Mouse (Mus musculus) forebrain, embryonic 16.5 days (tissue): Measurements from ENCODE around the gene Mad1l1. TPM values are rescaled to one million over a fixed set of nuclear protein-coding genes. Genes with fewer than 3 reads are reported as not detected.

Experiments
- ATAC-seq: fragments of 200-750 bp; cut with Nextera tagmentation; 2 replicates; pipeline ENCODE4 v1.8.0; 2017; ENCODE audit warnings: mild to moderate bottlenecking, moderate library complexity
- H3K27ac ChIP-seq: fragments of 300-500 bp; sonication (generic); 2 replicates; pipeline ENCODE4 v1.5.1; 2014; ENCODE audit warnings: low read length, control low read depth
- H3K27me3 ChIP-seq: fragments of 300-500 bp; sonication (generic); replicated peaks from 2 replicates; pipeline ENCODE4 v1.6.1; 2014; ENCODE audit warnings: low read length; ENCODE audit not compliant: control insufficient read depth, insufficient read depth
- H3K36me3 ChIP-seq: fragments of 300-500 bp; sonication (generic); 2 replicates; pipeline ENCODE4 v1.6.1; 2014; ENCODE audit not compliant: control insufficient read depth, insufficient read depth
- H3K4me1 ChIP-seq: fragments of 300-500 bp; sonication (generic); replicated peaks from 2 replicates; pipeline ENCODE4 v1.6.1; 2014; ENCODE audit warnings: low read length; ENCODE audit not compliant: control insufficient read depth, insufficient read depth
- H3K4me2 ChIP-seq: fragments of 300-500 bp; sonication (generic); 2 replicates; pipeline ENCODE4 v1.6.1; 2014; ENCODE audit warnings: mild to moderate bottlenecking, low read length, control low read depth
- H3K4me3 ChIP-seq: fragments of 300-500 bp; sonication (generic); replicated peaks from 2 replicates; pipeline ENCODE4 v1.5.1; 2014; ENCODE audit warnings: mild to moderate bottlenecking, low read length, control low read depth
- H3K9ac ChIP-seq: fragments of 300-500 bp; sonication (generic); replicated peaks from 2 replicates; pipeline ENCODE4 v1.6.1; 2014; ENCODE audit warnings: low read depth, low read length, control low read depth
- H3K9me3 ChIP-seq: fragments of 300-500 bp; sonication (generic); 2 replicates; pipeline ENCODE4 v1.6.1; 2016; ENCODE audit warnings: low read length; ENCODE audit not compliant: control insufficient read depth
- WGBS: fragments of 180-500 bp; shearing (Covaris S2); extraction: QIAGEN DNeasy Blood & Tissue Kit; methylation state at CpG from one replicate; pipeline ENCODE4 v1.1.7; 2014; 5-methylcytosine and 5-hydroxymethylcytosine counted together
- polyA plus RNA-seq: library from polyadenylated mRNA; unstranded; fragments of >200 nt; fragmentation: Nextera tagmentation; extraction: Ambion mirVana; gene quantifications from 2 replicates; pipeline ENCODE4 v1.2.1, GENCODE M21; 2015

Gene Mad1l1
- polyA plus RNA-seq, 1 experiment from 2014 or later: 33.4 TPM

DNA sequence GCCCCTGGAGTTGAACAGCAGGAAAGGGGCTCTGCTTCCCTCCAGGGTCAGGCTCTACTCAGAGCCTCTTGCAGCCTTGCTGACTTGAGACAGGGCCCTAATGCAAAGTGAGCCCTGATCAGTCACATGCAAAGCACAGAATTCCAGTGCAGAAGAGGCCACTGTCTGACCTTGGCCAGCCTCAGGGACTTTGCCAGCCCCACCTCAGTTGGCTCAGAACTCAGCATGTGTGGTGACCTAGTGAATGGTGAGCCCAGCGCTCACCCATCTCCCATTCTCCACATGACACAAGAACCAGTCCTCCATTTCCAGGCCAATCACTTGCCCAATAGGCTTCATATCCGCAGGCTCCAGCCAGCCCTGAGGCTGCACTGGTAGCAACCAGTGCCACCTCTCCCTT, 296.1 kb downstream of the Mad1l1 start:
- no peak overlapping the region for H3K4me3 ChIP-seq
- H3K27me3 ChIP-seq: no peaks in the 10 kb centered on the region
- no peak overlapping the region for H3K9ac ChIP-seq
- H3K27ac ChIP-seq: no peak overlapping the region
- H3K9me3 ChIP-seq: no peaks in the 10 kb centered on the region
- ATAC-seq: no peak
- H3K4me2 ChIP-seq: no peak overlapping the region
- no peaks in the 10 kb centered on the region for H3K36me3 ChIP-seq
- peaks cover 32% of the 10 kb centered on the region for H3K4me1 ChIP-seq
- 94% methylated on average over 2 of the region's 2 CpGs for WGBS

GRCm38 (mm10) chr5:140023941-140024500, 297.3 kb downstream of the Mad1l1 start:
- Histone ChIP-seq H3K4me2 (no peak overlapping the region), H3K4me1 (peaks cover 32% of the 10 kb centered on the region), H3K9ac (no peak overlapping the region), H3K4me3 (no peak overlapping the region), H3K36me3 (no peaks in the 10 kb centered on the region), H3K27me3 (no peaks in the 10 kb centered on the region), H3K9me3 (no peaks in the 10 kb centered on the region), H3K27ac (no peak overlapping the region)
- WGBS: 6% methylated on average over 3 of the region's 3 CpGs
- peak; percentile 87 for ATAC-seq

- Histone ChIP-seq H3K27me3 (no peaks in the 10 kb centered on the region), H3K4me3 (no peak overlapping the region), H3K4me2 (no peak overlapping the region), H3K27ac (no peak overlapping the region), H3K9me3 (no peaks in the 10 kb centered on the region), H3K9ac (no peak overlapping the region), H3K4me1 (peaks cover 32% of the 10 kb centered on the region), H3K36me3 (no peaks in the 10 kb centered on the region)
- 38% methylated on average over 6 of the region's 6 CpGs for WGBS
- no peak for ATAC-seq
Measured at GRCm38 (mm10) chr5:140022861-140023260, 298.5 kb downstream of the Mad1l1 start.

DNA sequence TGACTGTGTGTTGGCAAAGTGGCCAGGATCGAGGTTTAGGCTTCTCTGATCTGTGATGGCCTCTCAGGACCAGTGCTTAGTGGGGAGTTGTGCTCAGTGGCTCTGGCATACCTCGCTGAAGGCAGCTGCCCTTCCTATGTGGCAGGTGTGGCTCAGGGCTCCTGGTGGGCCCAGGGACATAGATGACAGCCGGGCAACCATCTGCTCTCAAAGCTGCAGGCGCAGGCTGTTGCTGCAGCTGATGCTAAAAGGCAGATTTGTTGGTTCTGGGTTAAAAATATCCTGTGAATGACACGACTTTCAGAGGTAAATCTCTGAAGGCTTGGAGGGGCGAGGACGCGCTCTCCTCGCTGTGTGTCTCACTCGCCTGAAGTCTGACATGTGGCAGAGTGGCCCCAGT, 299.6 kb downstream of the Mad1l1 start:
- no peak overlapping the region for H3K4me2 ChIP-seq
- H3K36me3 ChIP-seq: no peaks in the 10 kb centered on the region
- no peaks in the 10 kb centered on the region for H3K9me3 ChIP-seq
- peaks cover 32% of the 10 kb centered on the region for H3K4me1 ChIP-seq
- WGBS: 51% methylated on average over 10 of the region's 10 CpGs
- no peak for ATAC-seq
- H3K4me3 ChIP-seq: no peak overlapping the region
- H3K27me3 ChIP-seq: no peaks in the 10 kb centered on the region
- H3K27ac ChIP-seq: 0 out of 2 replicates have a peak overlapping the region, but pooled peaks have one; percentile 8
- H3K9ac ChIP-seq: peak overlapping the region; percentile 4; the same call in 1 of the 2 replicates

DNA sequence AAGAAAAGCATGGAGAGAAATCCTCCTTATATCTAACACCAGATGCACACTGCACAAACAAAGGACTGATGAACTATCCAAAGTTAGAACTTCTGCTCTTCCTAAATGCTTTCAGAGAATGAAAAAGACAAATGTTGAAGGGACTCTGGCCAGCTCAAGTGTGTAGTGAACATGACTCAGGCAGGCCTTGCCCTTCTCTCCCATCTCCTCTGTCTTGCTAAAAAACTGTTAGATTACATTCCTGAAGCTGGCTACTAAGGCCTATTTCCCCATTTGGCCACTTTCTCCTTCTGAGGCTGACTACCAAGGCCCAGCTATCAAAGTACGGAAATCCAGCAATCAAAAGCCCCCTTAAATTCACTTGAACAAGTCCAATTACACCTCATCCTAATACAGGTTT, 301.7 kb downstream of the Mad1l1 start:
- 96% methylated on average over 1 of the region's 1 CpGs for WGBS
- Histone ChIP-seq H3K27me3 (no peaks in the 10 kb centered on the region), H3K36me3 (no peaks in the 10 kb centered on the region), H3K4me3 (no peak overlapping the region), H3K9me3 (no peaks in the 10 kb centered on the region), H3K9ac (no peak overlapping the region), H3K4me1 (peaks cover 32% of the 10 kb centered on the region), H3K4me2 (no peak overlapping the region), H3K27ac (no peak overlapping the region)
- ATAC-seq: no peak

DNA sequence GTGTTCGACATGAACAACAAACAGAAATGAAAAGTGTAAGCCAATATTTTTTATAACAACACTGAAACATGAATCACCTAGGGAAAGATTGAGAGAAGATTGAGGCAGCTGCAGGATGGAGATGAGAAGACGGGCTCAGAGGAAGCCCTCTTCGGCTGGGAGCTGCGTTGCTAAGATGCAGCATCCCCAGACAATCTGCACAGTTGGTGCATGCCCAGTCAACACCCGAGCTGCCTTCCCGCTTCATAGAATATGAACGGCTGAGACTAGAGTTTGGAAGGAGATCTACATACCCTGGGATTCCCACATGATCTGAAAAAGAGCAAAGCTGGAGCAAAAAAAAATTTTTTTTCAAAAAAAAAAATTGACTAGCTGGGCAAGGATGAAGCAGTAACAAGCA, 302.6 kb downstream of the Mad1l1 start:
- H3K4me3 ChIP-seq: no peak overlapping the region
- no peak overlapping the region for H3K27ac ChIP-seq
- 82% methylated on average over 7 of the region's 7 CpGs for WGBS
- H3K9me3 ChIP-seq: no peaks in the 10 kb centered on the region
- H3K4me1 ChIP-seq: peaks cover 31% of the 10 kb centered on the region
- H3K27me3 ChIP-seq: no peaks in the 10 kb centered on the region
- H3K9ac ChIP-seq: no peak overlapping the region
- H3K36me3 ChIP-seq: no peaks in the 10 kb centered on the region
- no peak overlapping the region for H3K4me2 ChIP-seq
- ATAC-seq: 0 out of 2 replicates have a peak, but pooled peaks have one; percentile 39

GRCm38 (mm10) chr5:140016896-140017295, 304.5 kb downstream of the Mad1l1 start:
- H3K36me3 ChIP-seq: no peaks in the 10 kb centered on the region
- 94% methylated on average over 1 of the region's 1 CpGs for WGBS
- no peaks in the 10 kb centered on the region for H3K27me3 ChIP-seq
- no peaks in the 10 kb centered on the region for H3K9me3 ChIP-seq
- no peak for ATAC-seq
- no peak overlapping the region for H3K27ac ChIP-seq
- no peak overlapping the region for H3K4me2 ChIP-seq
- H3K4me1 ChIP-seq: peaks cover 21% of the 10 kb centered on the region
- no peak overlapping the region for H3K9ac ChIP-seq
- no peak overlapping the region for H3K4me3 ChIP-seq

- peaks cover 13% of the 10 kb centered on the region for H3K4me1 ChIP-seq
- no peak overlapping the region for H3K9ac ChIP-seq
- H3K36me3 ChIP-seq: no peaks in the 10 kb centered on the region
- H3K27me3 ChIP-seq: no peaks in the 10 kb centered on the region
- no peaks in the 10 kb centered on the region for H3K9me3 ChIP-seq
- no peak overlapping the region for H3K4me3 ChIP-seq
- WGBS: 51% methylated on average over 5 of the region's 5 CpGs
- ATAC-seq: no peak
- H3K27ac ChIP-seq: no peak overlapping the region
- no peak overlapping the region for H3K4me2 ChIP-seq
Measured at GRCm38 (mm10) chr5:140013652-140014051, 307.7 kb downstream of the Mad1l1 start.

GRCm38 (mm10) chr5:140012286-140012967, 308.9 kb downstream of the Mad1l1 start:
- no peak overlapping the region for H3K27ac ChIP-seq
- 73% methylated on average over 12 of the region's 12 CpGs for WGBS
- peaks cover 25% of the 10 kb centered on the region for H3K4me1 ChIP-seq
- no peaks in the 10 kb centered on the region for H3K9me3 ChIP-seq
- H3K36me3 ChIP-seq: no peaks in the 10 kb centered on the region
- H3K4me2 ChIP-seq: no peak overlapping the region
- H3K9ac ChIP-seq: no peak overlapping the region
- ATAC-seq: peak; percentile 47; the same call in 1 of the 2 replicates
- H3K27me3 ChIP-seq: no peaks in the 10 kb centered on the region
- no peak overlapping the region for H3K4me3 ChIP-seq
